Mouse (Mus musculus) kidney, postnatal 25 days (tissue): ENCODE results near the gene Shld1.
A peak's percentile ranks its signal among the peaks of the same experiment; 100 is the strongest.

Experiments
- DNase-seq, 2 experiments: peaks; one replicate each; pipeline ENCODE4 v3.0.0; 2021; ENCODE audit warnings: mixed read lengths in 2 of 2

Gene Shld1

DNA sequence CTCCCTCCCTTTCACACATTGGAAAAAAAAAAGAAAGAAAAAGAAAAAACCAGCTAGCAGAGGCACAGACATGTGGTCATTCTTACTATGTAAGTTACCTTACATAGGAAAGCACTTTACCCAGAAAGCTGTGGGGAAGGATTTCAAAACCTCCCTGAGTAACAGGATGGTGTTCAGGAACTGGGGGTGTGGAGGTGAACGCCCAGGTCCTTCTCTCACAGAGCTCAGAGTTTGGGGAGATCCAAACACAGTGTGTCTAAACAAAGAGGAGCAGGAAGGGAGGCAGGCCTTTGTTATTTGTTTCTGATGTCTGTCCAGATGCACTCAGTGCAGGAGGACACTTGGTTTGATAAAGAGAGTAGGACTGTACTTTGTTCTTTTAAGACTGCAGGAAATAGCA, 5.6 kb downstream of the Shld1 start:
- DNase-seq = no peak

DNA sequence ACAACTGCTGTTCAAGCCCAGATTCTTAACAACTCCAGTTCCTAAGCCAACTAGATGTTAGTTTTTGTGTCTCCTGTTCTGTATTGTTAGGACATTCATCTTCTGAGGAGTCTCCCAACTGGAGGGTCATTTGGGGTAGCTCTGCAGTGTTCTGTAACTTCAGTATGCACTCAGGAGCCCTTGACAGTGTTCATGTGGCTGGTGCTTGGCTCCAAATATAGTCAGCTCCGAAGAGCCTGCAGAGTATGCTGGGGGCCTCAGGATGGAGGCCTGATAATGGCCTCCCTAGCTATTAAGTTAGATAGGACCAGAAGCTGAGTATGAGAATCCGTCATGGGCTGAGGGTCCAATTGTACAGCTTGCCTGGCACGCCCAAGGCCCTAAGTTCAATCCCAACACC, 7.2 kb downstream of the Shld1 start:
- DNase-seq = no peak

DNA sequence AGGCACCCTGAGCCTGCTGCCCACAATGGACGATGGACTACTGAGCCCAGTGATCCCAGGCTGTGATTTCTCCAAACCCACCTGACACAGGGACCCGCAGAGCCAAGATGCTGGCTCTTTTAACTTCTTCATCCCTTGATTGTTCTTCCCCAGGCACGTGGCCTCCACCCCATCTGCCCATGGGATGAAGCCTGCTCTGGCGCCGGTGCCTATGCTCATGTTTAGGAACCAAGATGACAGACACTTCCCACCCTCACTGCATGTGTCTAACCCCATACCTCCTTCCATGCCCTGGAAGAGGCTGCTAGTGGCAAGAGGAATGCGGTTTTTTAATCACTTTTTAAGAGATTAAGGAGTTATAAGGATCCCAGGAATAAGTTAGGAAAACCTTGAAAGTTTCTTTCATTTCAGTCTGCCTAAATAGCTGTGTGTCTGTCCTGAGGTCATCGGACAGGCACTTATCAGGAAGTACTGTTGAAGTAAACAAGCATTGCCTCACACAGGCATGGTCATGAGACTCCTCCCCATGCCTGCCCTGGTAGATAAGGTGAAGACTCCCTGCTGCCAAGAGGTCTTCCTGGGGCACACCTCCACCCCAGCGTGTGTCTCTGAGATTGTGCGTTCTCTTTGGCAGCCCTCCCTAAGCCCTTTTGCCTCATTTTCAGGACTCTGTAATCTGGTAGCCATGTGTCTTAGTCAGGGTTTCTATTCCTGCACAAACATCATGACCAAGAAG, 8.8 kb downstream of the Shld1 start:
- DNase-seq = no peak

DNA sequence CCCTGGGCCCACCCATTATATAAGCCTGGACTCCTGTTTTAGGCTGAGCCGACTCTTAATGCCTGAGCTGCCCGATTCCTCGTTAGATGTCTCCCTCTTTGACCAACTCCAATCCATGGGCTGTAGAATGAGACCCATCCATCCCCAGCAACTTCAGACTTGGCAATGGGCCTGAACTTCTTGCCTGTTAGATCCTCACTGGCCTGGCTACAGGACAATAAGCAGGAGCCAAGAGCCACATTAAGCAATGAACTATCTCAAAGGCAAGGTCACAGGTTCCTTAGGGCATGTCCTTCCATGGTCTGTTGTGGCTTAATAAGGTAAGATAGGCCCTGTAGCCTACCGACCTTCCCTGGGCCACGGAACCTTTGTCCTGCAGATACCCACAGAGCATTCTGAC, 9.8 kb downstream of the Shld1 start:
- DNase-seq = no peak

DNA sequence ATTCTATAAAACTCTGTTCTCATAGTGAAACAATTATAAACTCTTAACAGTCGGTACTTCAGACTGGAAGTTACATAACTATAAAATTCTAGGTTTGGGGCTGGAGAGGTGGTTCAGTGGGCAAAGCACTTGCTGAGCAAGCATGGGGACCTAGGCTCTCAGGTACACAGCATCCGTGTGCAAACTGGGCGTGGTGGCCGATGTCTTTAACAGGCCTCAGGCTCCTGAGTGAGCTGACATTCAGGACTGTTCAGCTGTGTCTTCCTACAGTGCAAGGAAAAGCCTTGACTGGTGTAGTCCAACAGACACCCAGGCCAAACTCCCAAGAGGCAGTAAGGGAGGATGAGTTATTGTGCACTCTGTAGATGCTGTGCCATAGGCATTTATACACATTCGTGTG, 10.5 kb downstream of the Shld1 start:
- DNase-seq = no peak

DNA sequence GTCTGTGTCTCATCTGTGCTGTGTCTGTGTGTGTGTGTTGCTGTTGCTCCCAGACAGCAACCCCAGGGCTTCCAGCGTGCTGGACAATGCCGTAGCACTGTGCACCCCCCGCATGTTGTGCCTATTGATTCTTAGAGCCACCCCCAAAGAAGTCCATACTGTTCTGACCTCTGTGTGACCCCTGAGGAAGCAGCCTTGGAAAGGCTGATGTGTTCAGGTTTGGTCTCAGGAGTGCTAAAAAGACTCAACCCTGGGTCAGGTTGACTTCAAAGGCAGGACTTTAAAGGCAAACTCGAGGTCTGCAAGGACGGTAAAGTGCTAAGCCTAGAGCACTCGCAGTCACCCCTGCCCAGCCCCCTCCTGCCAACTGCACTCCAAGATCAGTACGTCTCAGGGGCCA, 11.0 kb downstream of the Shld1 start:
- DNase-seq = no peak

DNA sequence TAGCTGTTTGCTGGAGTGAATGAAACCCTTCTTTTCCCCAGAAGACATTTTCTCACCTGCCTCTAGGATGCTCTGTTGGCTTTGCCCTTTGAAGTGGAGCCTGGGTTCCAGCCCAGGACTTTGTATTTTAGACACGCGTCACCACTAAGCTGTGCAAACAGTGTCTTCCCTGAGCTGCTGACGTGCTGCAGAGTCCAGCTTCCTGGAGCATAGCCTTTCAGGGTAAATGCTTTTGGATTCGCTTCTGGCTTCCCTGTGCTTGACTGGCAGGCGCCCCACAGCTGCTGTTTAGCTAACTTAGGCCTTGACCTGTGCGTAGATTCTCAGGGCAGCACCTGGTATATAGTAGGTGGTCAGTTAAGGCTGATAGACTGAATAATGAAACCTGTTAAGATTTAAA, 11.7 kb downstream of the Shld1 start:
- DNase-seq = peak; percentile 6 to 63

DNA sequence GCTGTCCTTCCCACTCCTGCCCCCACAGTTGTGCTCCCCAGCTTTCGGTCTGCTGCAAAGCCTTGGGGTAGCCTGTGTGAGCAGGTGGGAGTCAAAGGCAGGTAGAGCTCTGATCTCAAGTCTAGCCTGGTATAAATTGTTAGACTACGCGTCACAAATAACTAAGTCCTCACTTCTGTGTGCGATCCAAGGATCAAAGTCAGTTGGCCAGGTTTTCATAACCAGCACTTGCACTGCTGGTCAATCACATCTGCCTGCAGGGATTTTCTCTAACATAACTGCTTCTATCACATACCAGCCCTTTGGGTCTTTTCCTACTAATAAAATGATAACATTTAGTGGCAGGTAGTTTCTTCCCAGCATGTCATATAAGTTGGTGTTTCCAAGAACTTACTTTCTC, 14.2 kb downstream of the Shld1 start:
- no peak for DNase-seq

DNA sequence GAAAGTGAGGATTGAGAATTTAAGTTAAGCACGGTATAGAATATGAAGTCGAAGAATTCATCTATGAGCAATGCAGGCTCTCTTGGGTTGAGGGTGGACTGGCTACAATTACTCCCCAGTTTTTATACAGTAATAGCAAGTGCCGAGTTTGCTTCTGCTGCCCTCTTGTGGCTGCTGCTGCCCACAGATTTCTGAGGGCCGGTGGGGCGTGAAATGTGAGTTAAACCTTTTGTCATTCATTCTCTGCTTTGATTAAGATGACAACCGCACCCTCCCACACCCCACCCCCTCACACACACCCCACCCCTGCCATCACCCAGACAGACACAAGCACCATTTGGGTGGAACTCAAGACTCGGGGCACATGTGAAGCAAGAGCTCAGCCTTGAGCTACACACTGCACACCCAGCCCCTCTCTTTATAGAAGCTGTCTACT, 14.7 kb downstream of the Shld1 start:
- peak; percentile 73 to 76 for DNase-seq

DNA sequence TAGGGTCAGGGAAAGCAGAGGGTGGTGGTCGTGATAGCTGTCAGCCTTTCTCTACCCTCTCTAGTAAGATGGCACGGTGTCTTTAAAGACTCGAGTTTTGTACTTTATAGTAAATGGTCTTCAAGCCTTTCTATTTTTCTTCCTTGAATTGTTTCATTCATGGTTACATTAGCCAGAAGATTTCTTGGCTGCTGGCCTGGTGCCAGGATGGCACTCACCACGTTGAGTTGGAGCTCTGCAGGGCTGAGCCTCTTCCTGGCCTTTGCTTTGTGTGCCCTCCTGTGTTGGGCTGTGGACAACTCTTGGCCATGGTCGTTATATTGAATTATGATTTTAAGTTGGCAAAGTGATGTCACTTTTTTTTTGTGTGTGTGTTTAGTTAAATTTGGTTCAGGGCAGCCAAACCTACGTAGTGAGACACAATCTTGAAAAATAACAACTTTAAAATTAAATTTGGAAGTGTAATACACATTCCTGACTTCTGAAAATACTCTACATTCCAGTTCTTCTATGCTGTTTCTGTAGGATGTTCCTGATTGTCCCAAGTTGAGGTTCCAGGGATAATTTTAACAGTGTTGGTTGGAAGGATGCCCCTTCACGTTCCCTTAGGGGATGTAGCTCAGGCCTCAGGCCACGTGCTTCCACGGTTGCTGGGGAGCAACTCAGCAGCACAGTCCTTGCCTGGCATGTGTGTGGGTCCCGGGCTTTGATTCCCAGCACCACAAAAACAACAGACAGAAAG, 18.7 kb downstream of the Shld1 start:
- DNase-seq = peak in 1 of 2 experiments; percentile 16

DNA sequence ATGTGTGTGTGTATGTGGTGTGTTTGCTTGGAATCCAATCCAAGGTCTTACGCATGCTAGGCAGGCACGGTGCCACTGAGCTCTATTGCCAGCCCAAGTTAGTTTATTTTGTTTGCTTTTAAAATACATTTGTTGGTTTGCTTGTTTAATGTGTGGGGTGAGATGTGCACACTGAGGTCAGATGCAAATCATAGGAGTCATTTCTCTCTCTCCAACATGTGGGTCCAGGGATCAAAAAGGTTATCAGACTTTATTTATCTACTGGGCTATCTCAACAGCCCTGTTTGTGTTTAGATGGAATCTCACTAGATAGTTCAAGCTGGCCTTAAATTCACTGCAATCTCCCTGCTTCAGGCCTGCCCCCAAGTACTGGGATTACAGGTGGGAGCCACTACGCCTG, 19.6 kb downstream of the Shld1 start:
- DNase-seq = no peak

DNA sequence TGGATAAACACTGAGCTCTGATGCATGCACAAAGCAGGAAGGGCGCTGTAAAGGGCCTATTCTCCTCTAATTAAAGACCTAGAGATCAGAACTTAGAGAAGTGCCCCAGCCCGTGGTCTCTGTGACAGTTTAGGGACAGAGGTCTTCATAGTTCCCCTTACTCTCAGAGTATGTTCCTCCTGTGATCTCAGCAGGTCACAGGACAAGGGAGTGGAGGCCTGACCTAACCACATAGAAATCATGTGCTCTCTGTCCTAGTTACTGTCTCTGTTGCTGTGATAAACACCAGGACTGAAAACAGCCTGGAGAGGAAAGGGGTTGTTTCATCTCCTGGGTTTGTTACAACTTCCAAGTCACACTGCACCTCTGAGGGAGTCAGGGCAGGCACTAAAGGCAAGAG, 23.8 kb downstream of the Shld1 start:
- no peak for DNase-seq

DNA sequence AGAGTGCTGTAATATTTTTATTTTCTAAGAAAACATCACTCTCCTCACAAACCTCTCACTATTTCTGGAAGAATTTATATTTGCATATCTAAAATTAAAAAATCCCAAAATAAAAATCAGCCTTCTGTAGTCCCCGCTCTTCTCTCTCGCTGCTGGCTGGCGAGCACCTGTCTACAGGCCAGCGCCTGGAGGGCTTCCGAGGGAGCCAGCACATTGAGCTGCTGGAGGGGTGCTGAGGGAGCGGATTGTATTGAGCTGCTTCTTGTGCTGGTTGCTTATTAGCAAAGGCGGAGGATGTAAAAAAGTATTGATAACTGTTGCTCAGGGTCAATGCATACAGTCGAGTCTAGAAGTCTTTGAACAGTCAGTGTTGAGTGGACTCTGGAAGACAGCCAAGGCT, 25.3 kb downstream of the Shld1 start:
- no peak for DNase-seq

DNA sequence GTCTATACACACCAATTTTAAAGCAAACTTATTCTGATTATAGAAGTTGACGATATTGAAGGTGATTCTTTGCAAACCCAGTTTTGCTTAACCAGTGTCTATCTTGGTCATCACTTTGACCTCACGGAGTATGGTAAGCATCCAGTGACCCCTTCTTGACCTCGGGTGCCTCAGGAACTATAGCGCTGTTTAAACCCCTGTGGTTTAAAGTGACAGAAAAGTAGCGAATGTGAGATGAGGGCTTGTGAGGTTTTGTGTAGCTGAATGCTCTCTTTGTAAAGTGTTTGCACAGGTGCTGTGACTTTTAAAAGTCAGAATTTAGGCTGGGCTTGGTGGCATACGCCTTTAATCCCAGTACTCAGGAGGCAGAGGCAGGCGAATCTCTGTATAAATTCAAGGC, 27.8 kb downstream of the Shld1 start:
- no peak for DNase-seq

DNA sequence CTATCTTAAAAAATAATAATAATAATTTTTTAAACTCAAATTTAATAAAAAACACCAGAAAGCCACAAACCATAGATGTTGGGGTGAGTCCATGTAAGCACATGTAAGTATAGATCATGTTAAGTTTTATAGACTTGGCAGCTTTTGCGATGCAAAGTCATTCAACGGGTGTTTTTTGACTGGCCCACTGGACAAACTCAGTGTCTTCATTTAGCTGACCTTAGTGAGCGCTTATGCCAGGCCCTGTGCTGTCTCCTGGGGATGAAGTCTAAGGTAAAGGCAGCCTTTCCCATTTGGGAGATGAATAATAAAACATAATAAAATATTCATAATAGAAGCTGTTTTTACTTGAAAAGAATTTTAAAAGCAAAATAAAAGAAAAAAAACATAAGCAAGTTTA, 28.2 kb downstream of the Shld1 start:
- DNase-seq = no peak

DNA sequence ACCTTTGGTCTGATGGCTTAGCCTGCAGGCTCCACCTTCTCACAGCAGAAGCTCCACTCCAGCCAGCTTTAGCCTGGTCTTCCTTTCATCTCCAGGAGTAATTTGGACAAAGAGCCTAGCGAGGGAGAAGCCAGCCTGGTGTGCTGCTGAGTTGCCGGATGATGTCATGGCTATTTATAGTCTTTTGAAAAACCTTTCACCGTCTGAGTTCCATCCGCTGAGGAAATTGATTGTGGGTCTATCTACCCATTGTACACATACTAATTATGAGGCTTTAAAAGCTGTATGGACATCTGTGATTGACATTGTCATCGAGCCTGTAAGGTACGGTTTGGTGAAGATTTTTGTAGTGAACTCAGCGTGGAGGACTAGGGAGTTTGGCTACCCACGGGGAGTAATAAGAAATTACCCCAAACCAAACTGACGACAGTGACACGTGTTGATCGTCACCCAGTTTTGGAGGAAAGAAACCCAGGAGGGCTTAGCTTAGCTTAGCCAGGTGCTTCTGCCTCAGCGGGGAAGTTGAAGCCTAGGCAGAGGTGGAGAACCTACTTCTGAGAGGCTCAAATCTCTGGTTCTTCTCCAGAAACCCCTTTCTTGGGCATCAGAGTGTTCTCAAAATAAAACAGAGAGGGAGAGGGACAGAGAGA, 28.8 kb downstream of the Shld1 start:
- DNase-seq = no peak

DNA sequence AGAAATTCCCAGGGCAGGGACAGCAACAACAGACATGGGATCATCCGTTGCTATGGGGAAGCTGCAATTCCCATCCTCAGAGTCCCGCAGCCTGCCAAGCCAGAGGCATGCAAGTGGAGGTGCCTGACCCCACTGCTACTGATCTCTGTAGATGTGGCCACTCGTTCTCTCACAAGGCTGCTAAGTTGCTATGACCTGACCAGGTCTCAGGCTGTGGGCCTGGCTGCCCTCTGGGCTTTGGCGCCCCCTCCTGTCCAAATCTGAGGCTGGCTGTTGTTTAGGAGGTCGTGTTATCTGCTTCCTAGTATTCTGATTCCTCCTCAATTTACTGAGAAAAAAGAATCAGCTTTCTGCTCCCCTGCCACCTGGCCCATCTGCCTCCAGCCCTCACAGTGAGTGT, 29.4 kb downstream of the Shld1 start:
- DNase-seq = peak; percentile 46 to 59

DNA sequence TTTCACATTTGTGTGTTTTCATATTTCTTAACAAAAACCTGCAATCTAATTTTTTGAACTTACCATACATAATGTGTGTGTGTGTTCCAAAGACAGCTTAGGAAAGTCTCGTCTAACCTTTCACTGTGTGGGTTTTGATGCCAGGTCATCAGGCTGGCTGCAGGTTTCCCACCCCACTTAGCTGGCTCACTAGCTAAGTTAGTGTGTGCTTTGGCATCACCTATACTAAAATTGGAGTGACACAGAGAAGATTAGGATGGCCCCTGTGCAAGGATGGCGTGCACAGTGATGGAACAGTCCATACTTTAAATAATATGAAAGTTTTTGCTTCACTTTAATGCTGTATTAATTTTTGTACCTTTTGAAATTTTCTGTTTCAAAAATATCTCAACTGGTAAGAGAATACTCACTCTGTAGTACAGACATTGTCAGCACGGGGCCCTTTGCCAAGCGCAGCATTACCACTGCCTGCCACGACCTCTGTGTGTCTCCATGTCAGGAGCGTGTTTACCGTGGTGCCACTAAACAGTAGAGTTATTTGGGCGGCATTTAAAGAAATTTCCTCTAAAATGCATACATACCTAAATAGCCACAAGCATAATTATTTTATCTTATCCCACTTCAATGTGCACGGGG, 30.3 kb downstream of the Shld1 start:
- no peak for DNase-seq

DNA sequence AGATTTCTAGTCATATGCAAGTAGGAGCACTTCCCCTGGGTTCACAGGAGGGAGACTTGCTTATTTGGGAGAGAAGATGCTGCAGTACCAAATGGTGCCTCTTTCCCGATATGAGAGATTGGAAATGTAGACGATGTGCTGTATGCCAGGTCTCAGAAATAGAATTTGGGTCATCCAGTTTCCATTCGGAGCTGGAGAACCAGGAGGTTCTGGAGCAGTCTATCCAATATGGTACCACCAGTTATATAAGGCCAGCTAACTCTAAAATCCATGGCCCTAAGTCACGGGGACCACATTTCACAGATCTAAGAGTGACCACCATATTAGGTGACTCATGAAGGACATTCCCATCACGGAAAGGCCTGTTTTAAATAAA, 30.8 kb downstream of the Shld1 start:
- DNase-seq = no peak

DNA sequence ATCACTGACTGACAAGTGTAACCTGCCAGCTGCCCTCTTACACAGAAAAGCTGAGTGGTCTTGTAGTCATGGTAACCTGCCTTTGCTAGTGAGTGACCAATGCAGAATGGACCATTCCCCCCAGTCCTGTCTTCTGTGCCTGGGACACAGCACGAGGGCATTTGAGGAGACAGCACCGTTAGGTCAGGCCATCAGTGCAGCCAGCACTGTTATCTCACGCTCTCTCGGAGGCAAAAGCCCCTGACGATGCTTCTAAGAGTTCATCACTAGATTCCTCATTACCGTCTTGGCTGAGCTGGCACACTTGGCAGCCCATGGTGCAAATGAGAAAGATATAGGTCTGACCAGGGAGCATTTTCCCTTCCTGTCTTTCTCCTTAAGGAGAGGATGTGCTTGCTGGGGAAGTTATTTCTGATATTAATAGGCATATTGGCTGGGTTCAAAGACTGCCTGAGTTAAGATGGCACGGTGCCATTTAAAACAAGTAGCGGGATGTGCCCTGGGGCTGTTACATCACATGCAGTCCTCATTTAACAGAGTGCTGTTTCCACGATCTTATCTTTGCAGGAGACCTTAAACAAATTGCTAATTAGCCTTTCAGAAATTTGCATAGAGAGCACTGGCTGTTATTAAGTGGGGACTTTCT, 34.3 kb downstream of the Shld1 start:
- peak in 1 of 2 experiments; percentile 21 for DNase-seq

DNA sequence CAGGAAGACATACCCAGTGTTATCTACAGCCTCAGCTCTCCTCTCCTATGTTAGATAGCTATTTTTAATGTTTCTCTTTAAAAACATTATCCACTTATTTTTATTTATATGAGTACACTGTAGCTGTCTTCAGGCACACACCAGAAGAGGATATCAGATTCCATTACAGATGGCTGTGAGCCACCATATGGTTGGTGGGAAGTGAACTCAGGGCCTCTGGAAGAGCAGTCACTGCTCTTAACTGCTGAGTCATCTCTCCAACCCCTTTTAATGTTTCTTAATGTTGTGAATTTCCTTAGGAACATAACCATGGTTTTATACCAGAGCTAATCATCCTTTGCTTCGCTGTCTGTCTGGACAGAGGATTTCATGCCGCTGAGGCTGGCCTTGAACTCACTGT, 35.1 kb downstream of the Shld1 start:
- DNase-seq = no peak

DNA sequence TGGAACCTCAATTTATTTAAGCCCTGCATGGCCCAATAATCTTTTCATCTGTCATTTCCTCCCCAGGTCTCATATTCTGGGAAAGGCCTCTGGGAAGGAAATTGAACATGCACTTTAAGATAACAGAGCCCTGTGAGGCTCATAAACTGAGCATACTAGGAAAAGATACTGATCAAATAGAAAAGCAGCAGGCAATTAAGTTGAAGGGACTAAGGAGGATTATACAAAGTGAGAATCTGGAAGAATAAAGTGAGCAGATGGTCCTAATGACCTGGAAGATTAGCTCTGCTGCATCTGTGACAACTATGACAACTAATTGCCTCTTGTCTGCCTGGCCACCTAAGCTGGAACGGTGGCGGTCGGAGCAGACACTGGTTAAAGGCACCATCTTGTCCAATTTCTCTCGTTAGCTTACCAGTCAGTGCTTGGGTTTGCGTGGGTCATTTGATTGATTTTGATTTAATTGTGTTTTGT, 37.3 kb downstream of the Shld1 start:
- DNase-seq = no peak

DNA sequence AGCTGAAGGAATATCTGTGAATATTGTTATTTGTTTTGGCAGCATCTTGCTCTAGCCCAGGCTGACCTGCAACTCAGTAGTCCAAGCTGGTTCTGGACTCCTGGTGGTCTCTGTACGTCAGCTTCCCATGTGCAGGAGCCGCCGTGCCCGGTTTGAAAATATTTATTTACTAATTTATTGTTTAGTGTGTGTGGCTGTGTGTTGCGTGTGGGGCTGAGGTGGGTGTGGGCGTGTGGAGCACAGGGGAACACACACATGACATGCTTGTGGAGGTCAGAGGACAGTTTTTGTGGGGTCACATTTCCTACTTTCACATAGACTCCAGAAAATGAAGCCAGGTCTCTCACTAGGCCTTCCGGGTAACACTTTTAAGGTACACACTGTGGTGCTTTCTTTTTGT, 37.8 kb downstream of the Shld1 start:
- DNase-seq = no peak
